Mouse (Mus musculus): ENCODE data around the gene Spice1.

Gene Spice1

GRCm38 (mm10) chr16:44347071-44347901 is at the start of gene Spice1:
Gene Spice1 (plus strand): TSS chr16:44347121.
- peak; percentile 97 for DNase-seq (ENCODE audit: low read depth, low spot score)

- peak; percentile 80 for DNase-seq (ENCODE audit: low read depth, low spot score)
These were observed 47.4 kb upstream of the Spice1 start for GRCm38 (mm10) chr16:44299438-44300093.

- no peak for DNase-seq (ENCODE audit: low read depth, low spot score)
These were observed 44.6 kb upstream of the Spice1 start for GRCm38 (mm10) chr16:44302126-44302892.

- DNase-seq (ENCODE audit: low read depth, low spot score): no peak
These were observed 43.1 kb upstream of the Spice1 start for GRCm38 (mm10) chr16:44303822-44304221.

- no peak for DNase-seq (ENCODE audit: low read depth, low spot score)
These were observed 41.3 kb upstream of the Spice1 start for GRCm38 (mm10) chr16:44305606-44306005.

GRCm38 (mm10) chr16:44313422-44313821 is 33.5 kb upstream of the Spice1 start:
- no peak for DNase-seq (ENCODE audit: low read depth, low spot score)

GRCm38 (mm10) chr16:44316350-44316749 is 30.6 kb upstream of the Spice1 start:
- DNase-seq (ENCODE audit: low read depth, low spot score): no peak

- no peak for DNase-seq (ENCODE audit: low read depth, low spot score)
These were observed 26.7 kb upstream of the Spice1 start for GRCm38 (mm10) chr16:44320232-44320631.

- no peak for DNase-seq (ENCODE audit: low read depth, low spot score)
These were observed 18.3 kb upstream of the Spice1 start for GRCm38 (mm10) chr16:44328644-44329043.

- DNase-seq (ENCODE audit: low read depth, low spot score): peak; percentile 81
These were observed 16.3 kb upstream of the Spice1 start for GRCm38 (mm10) chr16:44330657-44331056.

GRCm38 (mm10) chr16:44331154-44331553 is 15.8 kb upstream of the Spice1 start:
- DNase-seq (ENCODE audit: low read depth, low spot score): peak; percentile 47

GRCm38 (mm10) chr16:44331671-44331994 is 15.3 kb upstream of the Spice1 start:
- no peak for DNase-seq (ENCODE audit: low read depth, low spot score)

- DNase-seq (ENCODE audit: low read depth, low spot score): peak; percentile 61
These were observed 14.7 kb upstream of the Spice1 start for GRCm38 (mm10) chr16:44331995-44332860.

GRCm38 (mm10) chr16:44332861-44333284 is 14.0 kb upstream of the Spice1 start, which contains the start of gene Sidt1:
Gene Sidt1 (minus strand): TSS chr16:44333196.
- no peak for DNase-seq (ENCODE audit: low read depth, low spot score)

GRCm38 (mm10) chr16:44337541-44337940 is 9.4 kb upstream of the Spice1 start:
- no peak for DNase-seq (ENCODE audit: low read depth, low spot score)

- no peak for DNase-seq (ENCODE audit: low read depth, low spot score)
These were observed 3.0 kb downstream of the Spice1 start for GRCm38 (mm10) chr16:44349801-44350397.

- no peak for DNase-seq (ENCODE audit: low read depth, low spot score)
These were observed 9.4 kb downstream of the Spice1 start for GRCm38 (mm10) chr16:44356291-44356690.

GRCm38 (mm10) chr16:44357571-44358268 is 10.8 kb downstream of the Spice1 start:
- DNase-seq (ENCODE audit: low read depth, low spot score): peak; percentile 92

GRCm38 (mm10) chr16:44361921-44362890 is 15.3 kb downstream of the Spice1 start:
- DNase-seq (ENCODE audit: low read depth, low spot score): peak; percentile 36

All from ZHBTc4 (cell line).